Mouse (Mus musculus) lung, postnatal 0 days (tissue): ENCODE results near the gene Poglut1. TPM values are rescaled to one million over a fixed set of nuclear protein-coding genes. Genes with fewer than 3 reads are reported as not detected.

Experiments used
- ATAC-seq: fragments of 200-750 bp; cut with Nextera tagmentation; 2 replicates; pipeline ENCODE4 v1.8.0; 2017; ENCODE audit warnings: moderate library complexity
- DNase-seq: peaks from one replicate; pipeline ENCODE4 v3.0.0-alpha.2; 2016; ENCODE audit warnings: low spot score
- H3K27ac ChIP-seq: fragments of 300-500 bp; sonication (generic); 2 replicates; pipeline ENCODE4 v1.5.1; 2014; ENCODE audit warnings: antibody characterized with exemption, mild to moderate bottlenecking, low read length, mixed read lengths
- H3K27me3 ChIP-seq: fragments of 300-500 bp; sonication (generic); replicated peaks from 2 replicates; pipeline ENCODE4 v1.6.1; 2014; ENCODE audit warnings: low read length, mixed read lengths; ENCODE audit not compliant: insufficient read depth
- H3K36me3 ChIP-seq: fragments of 300-500 bp; sonication (generic); 2 replicates; pipeline ENCODE4 v1.6.1; 2014; ENCODE audit warnings: low read length, mixed read lengths; ENCODE audit not compliant: insufficient read depth
- H3K4me1 ChIP-seq: fragments of 300-500 bp; sonication (generic); 2 replicates; pipeline ENCODE4 v1.6.1; 2014; ENCODE audit warnings: antibody characterized with exemption, low read depth, low read length, mixed read lengths; ENCODE audit not compliant: insufficient read depth
- H3K4me2 ChIP-seq: fragments of 300-500 bp; sonication (generic); replicated peaks from 2 replicates; pipeline ENCODE4 v1.6.1; 2014; ENCODE audit warnings: low read depth, mild to moderate bottlenecking, low read length, moderate library complexity, mixed read lengths
- H3K4me3 ChIP-seq: fragments of 300-500 bp; sonication (generic); 2 replicates; pipeline ENCODE4 v1.5.1; 2014; ENCODE audit warnings: low read depth, low read length
- H3K9ac ChIP-seq: fragments of 300-500 bp; sonication (generic); replicated peaks from 2 replicates; pipeline ENCODE4 v1.6.1; 2014; ENCODE audit warnings: low read depth, mild to moderate bottlenecking
- H3K9me3 ChIP-seq: fragments of 300-500 bp; sonication (generic); 2 replicates; pipeline ENCODE4 v1.6.1; 2016; ENCODE audit warnings: low read length, mixed read lengths
- CTCF ChIP-seq: IDR thresholded peaks from 2 replicates; pipeline ENCODE4 v1.5.1; 2016; ENCODE audit warnings: antibody characterized with exemption, mild to moderate bottlenecking
- EP300 ChIP-seq: IDR thresholded peaks from 2 replicates; pipeline ENCODE4 v1.6.1; 2016; ENCODE audit warnings: antibody characterized with exemption, mild to moderate bottlenecking, control low read depth
- WGBS: fragments of 180-500 bp; shearing (Covaris S2); extraction: QIAGEN DNeasy Blood & Tissue Kit; methylation state at CpG from one replicate; pipeline ENCODE4 v1.1.7; 2014; 5-methylcytosine and 5-hydroxymethylcytosine counted together
- polyA plus RNA-seq: library from polyadenylated mRNA; unstranded; fragments of >200 nt; fragmentation: Nextera tagmentation; extraction: Ambion mirVana; gene quantifications from 2 replicates; pipeline ENCODE4 v1.2.1, GENCODE M21; 2015

Poglut1 gene
- polyA plus RNA-seq, 1 experiment from 2014 or later = 19.4 TPM

DNA sequence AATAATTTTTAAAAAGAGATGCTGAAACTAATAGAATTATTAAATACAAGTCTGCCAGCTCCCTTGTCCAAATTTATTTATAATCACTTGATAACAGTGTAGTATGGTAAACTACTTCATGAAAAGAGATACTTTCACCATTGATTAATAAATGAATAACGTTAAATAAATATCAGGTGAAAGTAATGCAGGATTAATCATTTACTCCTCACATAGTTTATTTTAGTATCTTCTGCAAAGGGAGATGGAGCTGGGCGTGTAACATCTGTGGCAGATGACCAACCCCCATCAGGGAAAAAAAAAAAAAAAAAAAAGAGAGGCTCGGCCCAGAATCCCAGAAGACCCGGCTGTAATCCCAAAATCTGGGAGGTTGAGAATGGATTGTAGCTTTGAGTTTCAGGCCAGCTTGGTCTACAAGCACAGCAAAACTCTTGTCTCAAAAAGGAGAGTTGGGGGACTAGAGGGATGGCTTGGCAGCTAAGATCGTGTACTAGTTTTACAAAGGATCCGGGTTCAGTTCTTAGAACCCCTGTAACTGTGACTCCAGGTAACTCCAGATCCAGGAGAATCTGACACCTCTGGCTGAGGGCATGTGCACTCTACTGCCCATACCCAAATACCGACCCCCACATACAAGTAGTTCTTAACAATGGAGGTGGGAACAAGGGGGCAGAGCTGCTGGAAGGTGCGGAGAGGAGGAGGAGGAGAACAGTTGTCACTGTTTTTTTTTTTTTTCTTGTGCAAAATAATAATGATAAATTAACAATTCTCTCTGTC lies 28.7 kb downstream of the Poglut1 start:
- H3K4me1 ChIP-seq = peaks cover 4% of the 10 kb centered on the region; the same call in 1 of the 2 replicates
- H3K4me2 ChIP-seq = peak overlapping the region; percentile 71
- 21% methylated on average over 8 of the region's 8 CpGs for WGBS
- ATAC-seq = no peak
- peaks cover 8% of the 10 kb centered on the region; the same call in 1 of the 2 replicates for H3K36me3 ChIP-seq
- no peak for DNase-seq
- TF ChIP-seq CTCF = no peak
- TF ChIP-seq EP300 = no peak
- H3K27ac ChIP-seq = no peak overlapping the region
- no peaks in the 10 kb centered on the region for H3K27me3 ChIP-seq
- H3K4me3 ChIP-seq = peak overlapping the region; percentile 98; the same call in 1 of the 2 replicates
- no peaks in the 10 kb centered on the region for H3K9me3 ChIP-seq
- no peak overlapping the region for H3K9ac ChIP-seq

DNA sequence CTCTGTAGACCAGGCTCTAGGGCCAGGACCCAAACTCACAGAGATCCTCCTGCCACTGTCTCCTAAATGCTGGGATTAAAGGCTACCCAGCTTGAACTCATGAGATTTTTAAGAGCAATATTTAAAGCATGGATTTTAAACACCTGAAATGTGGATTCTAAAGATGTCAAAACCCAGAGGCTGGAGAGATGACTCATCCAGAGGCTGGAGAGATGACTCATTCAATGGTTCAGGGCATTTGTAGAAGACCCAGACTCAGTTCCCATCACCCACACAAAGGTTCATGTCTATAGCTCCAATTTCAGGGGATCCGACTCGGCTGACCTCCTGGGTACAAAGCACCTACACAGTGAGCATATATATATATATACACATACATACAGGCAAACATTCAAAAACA lies 30.9 kb downstream of the Poglut1 start:
- no peak for DNase-seq
- H3K36me3 ChIP-seq = no peaks in the 10 kb centered on the region; the same call in 1 of the 2 replicates
- TF ChIP-seq CTCF = no peak
- TF ChIP-seq EP300 = no peak
- H3K4me1 ChIP-seq = peaks cover 4% of the 10 kb centered on the region; the same call in 1 of the 2 replicates
- ATAC-seq = no peak
- H3K27me3 ChIP-seq = no peaks in the 10 kb centered on the region
- H3K4me3 ChIP-seq = no peak overlapping the region
- no peaks in the 10 kb centered on the region for H3K9me3 ChIP-seq
- H3K9ac ChIP-seq = no peak overlapping the region
- H3K4me2 ChIP-seq = no peak overlapping the region
- H3K27ac ChIP-seq = no peak overlapping the region
- 100% methylated on average over 2 of the region's 2 CpGs for WGBS

DNA sequence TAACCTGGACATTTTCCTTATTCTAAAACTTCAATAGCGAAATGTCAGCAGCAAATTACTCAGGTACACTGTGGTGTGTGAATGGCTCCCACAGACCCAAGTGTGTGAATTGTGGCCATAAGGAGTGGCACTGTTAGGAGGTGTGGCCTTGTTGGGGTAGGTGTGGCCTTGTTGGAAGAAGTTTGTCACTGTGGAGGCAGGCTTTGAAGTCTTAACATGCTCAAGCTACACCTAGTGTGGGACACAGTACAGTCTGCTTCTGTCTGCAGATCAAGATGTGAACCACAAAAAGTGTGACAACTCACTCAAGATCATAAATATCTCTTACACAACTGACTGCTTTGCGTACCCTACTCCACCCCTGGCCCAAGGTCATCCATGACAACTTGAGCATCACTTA lies 39.2 kb downstream of the Poglut1 start:
- Histone ChIP-seq H3K27ac (no peak overlapping the region), H3K9me3 (no peaks in the 10 kb centered on the region), H3K4me3 (no peak overlapping the region), H3K36me3 (peaks cover 14% of the 10 kb centered on the region; the same call in 1 of the 2 replicates), H3K4me1 (no peaks in the 10 kb centered on the region), H3K9ac (no peak overlapping the region), H3K27me3 (no peaks in the 10 kb centered on the region), H3K4me2 (no peak overlapping the region)
- no peak for DNase-seq
- 93% methylated on average over 2 of the region's 2 CpGs for WGBS
- TF ChIP-seq CTCF (no peak), EP300 (no peak)
- no peak for ATAC-seq

DNA sequence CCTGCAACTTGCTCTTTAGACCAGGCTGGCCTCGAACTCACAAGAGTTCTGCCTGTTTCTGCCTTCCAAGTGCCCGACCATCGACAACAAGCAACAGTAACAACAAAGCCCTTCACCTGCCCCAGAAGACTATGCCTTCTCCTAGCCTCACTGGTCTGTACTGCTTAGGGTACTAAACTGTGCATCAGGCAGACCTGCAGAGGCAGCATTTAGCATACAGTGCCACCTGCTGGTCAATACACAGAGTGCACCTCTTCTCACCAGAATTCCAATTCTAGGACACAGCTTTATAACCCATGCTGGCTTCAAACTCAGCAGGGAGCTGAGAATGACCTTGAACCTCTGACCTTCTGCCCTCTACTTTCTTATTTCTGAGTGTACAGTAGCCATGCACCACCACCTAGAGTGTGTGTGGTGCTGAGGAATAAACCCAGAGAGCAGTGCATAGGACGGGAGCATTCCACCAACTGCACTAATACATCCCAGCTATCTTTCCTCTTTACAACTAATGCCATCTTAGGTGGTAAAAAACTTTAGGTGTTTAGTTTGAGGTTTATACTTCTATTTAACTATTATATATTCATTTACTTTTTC lies 43.9 kb downstream of the Poglut1 start:
- Histone ChIP-seq H3K27me3 (no peaks in the 10 kb centered on the region), H3K4me1 (no peaks in the 10 kb centered on the region), H3K36me3 (no peaks in the 10 kb centered on the region; the same call in 1 of the 2 replicates), H3K9me3 (no peaks in the 10 kb centered on the region), H3K27ac (no peak overlapping the region), H3K4me3 (no peak overlapping the region), H3K4me2 (no peak overlapping the region), H3K9ac (no peak overlapping the region)
- TF ChIP-seq CTCF (peak; percentile 99), EP300 (no peak)
- 69% methylated on average over 4 of the region's 4 CpGs for WGBS
- peak; percentile 82 for DNase-seq
- ATAC-seq = peak; percentile 71

DNA sequence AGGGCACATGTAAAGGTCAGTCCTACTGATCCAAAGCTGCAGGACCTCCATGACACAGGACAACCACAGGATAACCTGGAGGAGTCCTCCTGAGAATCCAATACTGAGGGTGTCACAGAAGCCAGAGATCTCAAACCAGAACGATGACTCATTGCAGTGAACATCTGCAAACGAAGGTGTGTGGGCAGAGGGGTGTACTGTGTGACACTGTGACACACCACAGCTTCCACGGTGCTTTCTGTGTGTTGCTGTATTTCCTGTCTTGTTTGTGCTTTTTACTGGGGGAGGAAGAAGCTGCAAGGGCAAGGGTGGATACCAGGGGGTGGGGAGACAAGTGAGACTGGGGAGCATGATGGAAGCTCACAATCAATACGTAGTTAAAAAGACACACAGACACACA lies 46.5 kb downstream of the Poglut1 start:
- H3K9me3 ChIP-seq = no peaks in the 10 kb centered on the region
- H3K27me3 ChIP-seq = no peaks in the 10 kb centered on the region
- DNase-seq = no peak
- H3K27ac ChIP-seq = no peak overlapping the region
- no peak overlapping the region for H3K4me2 ChIP-seq
- no peak overlapping the region for H3K9ac ChIP-seq
- no peak for ATAC-seq
- H3K36me3 ChIP-seq = peaks cover 6% of the 10 kb centered on the region; the same call in 1 of the 2 replicates
- H3K4me3 ChIP-seq = no peak overlapping the region
- 78% methylated on average over 4 of the region's 4 CpGs for whole genome bisulfite sequencing
- no peak for TF ChIP-seq EP300
- TF ChIP-seq CTCF = no peak
- no peaks in the 10 kb centered on the region for H3K4me1 ChIP-seq

DNA sequence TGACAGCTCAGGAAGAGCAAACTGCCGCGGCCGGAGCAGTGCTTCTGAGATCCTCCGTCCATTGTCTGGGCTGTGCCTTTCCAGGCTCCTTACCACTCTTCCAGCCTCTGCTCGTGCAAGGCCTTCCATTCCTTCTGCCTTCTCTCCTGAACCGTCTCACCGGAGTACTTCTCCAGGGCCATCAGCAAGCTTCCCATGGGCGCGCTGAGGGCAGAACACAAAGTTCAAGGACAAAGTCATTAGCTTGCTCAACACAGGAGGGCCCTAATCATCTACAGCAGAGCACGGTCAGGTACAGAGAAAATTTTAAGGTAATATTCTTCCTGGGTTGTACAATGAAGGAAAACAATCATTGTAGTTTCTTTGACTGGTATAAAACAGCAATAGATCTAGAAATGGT lies 47.6 kb downstream of the Poglut1 start:
- no peak overlapping the region for H3K4me3 ChIP-seq
- H3K9ac ChIP-seq = no peak overlapping the region
- H3K4me2 ChIP-seq = no peak overlapping the region
- peaks cover 7% of the 10 kb centered on the region; the same call in 1 of the 2 replicates for H3K36me3 ChIP-seq
- no peaks in the 10 kb centered on the region for H3K4me1 ChIP-seq
- 90% methylated on average over 10 of the region's 10 CpGs for WGBS
- H3K27ac ChIP-seq = no peak overlapping the region
- ATAC-seq (no peak), DNase-seq (no peak)
- H3K27me3 ChIP-seq = no peaks in the 10 kb centered on the region
- no peaks in the 10 kb centered on the region for H3K9me3 ChIP-seq
- no peak for TF ChIP-seq CTCF
- no peak for TF ChIP-seq EP300
